Mouse (Mus musculus) cerebellum, adult 18-20 months (tissue): Measurements from ENCODE around the gene Synj2.

Experiments
- DNase-seq, 2 experiments: peaks; one replicate each; pipeline ENCODE4 v3.0.0; 2021

Gene Synj2

DNA sequence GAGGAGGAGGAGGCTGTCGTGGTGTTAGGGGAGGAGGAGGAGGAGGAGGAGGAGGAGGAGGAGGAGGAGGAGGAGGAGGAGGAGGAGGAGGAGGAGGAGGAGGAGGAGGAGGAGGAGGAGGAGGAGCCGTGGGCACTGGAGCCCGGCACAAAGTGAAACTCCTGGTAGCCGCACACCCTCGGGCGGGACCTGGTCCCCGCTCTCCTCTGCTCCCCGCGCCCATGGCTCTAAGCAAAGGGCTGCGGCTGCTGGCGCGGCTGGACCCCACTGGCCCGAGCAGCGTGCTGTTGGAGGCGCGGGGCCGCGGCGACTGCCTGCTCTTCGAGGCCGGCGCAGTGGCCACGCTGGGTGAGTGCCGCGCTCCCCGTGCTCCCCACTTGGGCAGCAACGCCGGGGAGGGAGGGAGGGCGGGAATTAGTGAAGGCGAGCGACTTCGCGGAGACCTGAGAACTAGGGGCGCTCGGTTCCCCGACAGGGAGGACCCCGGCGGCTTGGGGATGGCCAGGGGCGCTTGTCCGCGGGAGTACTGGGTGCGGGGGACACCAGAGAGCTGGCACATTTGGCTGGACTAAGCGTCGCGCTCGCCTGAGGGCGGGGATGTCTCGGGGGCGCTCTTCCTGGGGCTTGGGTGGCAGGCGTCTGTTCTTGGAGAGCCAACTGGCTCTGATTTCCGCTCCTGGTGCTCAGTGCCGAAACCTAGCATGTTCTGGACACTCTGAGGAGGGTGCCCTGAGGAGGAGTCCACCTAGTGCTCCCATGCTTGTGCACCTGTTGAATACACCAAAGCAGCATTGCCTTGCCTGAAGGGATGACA lies at the start of gene Synj2:
Synj2 (plus strand) TSS at position 51 of the 814 bp plus-strand sequence.
- peak; percentile 41 to 62 for DNase-seq

DNA sequence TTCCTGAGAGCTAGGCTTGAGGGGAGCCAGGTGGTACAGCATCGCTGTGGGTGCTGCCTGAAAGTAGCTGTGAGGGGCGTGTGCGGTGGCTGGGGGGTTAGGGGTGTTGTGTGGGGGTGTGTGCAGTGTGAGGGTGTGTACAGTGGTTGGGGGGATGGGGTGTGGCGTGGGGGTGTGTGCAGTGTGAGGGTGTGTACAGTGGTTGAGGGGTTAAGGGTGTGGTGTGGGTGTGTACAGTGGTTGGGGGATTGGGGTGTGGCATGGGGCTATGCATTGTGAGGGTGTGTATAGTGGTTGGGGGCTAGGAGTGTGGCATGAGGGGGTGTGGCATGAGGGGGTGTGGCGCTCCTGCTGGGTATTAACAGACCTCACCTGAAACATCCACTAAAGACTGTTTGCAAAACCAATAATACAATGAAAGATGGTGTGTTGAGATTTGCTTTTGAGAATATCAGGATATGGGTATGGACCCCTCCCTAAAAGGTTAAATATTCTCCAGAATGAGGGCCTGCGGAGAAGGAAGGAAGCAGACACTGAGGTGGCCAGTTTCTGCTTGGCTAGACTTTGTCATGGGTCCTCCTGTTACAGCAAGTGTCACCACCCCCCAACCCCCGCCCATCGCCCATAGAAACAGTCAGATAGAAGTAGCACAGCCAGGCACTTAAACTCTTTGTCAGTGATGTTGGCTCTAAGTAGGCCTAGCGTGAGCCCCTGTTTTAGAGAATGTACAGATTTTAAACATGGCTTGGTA lies 49.0 kb upstream of the Synj2 start:
- DNase-seq, result no peak

DNA sequence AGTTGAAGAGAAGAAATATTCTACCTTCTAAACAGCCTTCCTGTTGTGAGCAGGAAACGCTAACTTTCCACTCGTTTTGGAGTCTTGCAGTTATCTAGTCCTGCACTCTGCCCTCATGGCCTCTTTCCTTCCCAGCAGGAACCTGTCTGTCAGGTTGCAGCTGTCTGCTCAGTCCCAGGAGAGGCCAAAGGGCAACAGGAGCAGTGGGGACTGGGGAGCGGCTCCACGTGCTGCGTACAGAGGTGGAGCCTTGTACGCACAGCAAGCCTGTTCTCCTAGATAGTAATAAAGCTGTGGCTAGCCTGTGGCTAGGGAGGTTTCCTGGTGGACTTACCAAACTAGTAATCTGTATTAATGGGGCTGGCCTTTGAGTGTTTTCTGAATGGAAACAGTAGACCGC lies 48.0 kb upstream of the Synj2 start:
- DNase-seq, result no peak

DNA sequence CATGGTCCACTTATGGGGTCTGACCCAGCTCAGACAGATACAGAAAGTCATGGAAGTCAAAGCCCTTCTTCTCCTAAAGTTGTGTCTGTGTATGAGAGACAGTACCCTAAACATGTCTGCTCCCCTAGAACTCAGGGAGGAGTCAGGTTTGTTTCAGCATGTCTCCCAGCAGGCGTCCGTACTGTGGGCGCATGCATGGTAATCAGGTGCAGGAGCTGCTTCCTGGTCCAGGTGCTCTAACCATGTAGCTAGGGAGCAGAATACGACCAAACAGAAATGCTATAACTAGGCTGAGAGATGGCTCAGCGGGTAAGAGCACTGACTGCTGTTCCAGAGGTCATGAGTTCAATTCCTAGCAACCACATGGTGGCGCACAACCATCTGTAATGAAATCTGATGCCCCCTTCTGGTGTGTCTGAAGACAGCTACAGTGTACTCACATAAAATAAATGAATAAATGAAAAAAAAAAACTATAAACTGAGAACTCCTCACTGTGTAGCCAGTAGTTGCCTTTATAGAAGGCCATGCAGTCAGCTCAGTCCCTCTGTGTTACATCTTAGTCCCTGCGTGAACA lies 47.4 kb upstream of the Synj2 start:
- DNase-seq, result no peak

DNA sequence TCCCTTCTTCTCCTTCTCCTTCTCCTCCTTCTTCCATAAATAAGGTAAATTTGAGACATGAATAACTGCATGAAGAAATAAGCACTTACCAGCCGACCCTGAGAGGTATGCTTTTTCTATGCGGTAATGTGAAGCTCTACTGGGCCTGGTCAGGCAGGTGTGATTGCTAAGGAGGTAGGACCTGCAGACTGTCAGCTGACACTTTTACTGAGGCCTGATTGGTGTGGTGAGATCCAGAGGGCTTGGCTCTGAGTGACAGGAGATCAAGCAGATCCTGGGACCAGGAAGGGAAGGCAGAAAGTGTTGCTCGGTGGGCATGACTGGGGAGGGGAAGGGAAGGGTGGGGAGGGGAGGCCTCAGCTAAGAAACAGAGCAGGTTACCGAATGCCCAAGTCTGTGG lies 45.0 kb upstream of the Synj2 start:
- no peak for DNase-seq

DNA sequence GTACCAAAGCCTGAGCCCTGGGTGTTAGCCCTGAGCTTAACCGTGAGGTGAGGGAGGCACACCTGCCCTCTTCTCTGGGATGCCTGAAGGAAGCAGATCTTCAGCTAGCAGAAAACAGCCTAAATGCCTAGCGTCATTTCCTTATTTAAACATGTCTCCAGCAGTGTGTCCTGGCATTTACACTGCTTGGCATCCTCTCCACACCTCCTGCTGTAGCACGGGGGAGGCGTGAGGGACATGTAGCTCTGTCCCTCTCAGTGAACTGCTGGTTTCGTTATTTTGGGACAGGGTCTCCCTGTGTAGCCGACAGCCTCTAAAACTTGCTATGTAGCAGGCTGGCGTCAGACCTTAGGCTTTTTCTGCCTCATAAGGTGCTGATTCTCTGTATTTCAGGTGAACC lies 44.5 kb upstream of the Synj2 start:
- peak; percentile 21 to 25 for DNase-seq

DNA sequence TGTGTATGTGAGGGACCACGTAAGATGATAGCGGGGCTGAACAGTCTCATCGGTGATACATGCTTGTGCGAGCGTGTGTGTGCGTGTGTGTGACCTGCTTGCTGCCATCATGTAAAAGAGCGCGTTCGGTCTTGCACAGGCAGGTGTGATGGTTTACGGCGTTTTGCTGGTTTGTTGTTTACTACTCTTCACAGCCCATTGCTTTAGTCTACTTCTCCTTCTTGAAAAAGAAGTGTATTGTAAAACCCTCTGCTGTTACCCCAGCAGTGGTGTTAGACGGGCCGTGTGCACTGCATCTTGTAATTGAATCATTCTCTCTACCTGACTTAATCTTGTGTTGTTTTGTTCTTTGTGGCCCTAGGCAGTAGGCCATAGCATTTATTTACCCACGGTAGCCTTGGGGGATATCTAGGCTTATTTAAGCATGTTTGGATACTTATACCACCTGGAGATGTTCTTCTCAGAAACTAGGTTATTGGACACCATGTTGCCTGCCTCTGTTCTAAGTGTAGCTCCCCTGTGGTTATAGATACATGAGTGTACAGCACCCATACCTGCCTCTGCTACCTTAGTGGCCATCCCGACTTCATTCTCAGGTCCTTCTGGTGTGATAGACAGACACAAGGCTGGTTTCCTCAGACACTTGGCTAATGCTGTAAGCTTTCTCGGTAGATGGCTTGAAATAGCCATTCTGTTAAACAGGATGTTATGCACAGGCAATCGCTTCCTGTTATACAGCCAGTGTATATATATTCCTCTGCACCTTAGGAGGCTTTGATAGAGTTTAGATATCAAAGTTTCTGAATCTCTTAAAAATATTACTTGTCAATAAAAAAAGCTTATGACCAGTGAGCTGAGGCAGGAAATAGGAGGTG lies 43.5 kb upstream of the Synj2 start:
- DNase-seq, result no peak

DNA sequence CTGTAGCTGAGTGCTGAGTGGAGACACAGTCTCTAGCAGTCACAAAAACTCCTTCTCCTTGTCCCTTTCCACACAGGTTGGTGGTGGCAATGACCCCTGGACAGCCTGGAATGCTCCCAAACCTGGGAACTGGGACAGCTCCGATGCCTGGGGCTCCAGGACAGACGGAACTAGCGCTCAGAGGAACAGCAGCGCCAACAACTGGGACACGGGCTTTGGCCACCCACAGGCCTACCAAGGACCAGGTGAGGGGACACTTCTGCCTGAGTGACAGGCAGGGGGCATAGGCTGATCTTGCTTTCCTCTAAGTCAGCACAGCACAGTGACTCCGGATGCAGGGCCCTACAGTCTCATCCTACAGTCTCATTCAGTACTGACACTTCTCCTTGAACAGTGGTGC lies 41.8 kb upstream of the Synj2 start:
- no peak for DNase-seq

DNA sequence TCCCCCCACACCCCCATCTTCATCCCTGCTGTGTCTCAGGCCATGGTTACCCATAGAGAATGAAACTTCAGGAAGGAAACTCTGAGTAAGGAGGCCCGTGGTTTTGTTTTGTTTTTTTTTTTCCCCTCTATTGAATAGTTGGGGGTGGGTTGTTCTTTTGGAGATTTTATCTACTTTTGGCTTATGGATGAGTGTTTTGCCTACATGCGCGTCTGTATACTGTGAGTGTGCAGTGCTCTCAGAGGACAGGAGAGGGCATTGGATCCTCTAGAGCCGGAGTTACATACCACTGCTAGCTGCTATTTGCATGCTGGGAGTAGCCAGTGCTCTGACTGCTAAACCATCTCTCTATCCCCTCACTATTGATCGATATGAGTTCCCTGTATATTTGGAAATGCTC lies 39.7 kb upstream of the Synj2 start:
- no peak for DNase-seq

DNA sequence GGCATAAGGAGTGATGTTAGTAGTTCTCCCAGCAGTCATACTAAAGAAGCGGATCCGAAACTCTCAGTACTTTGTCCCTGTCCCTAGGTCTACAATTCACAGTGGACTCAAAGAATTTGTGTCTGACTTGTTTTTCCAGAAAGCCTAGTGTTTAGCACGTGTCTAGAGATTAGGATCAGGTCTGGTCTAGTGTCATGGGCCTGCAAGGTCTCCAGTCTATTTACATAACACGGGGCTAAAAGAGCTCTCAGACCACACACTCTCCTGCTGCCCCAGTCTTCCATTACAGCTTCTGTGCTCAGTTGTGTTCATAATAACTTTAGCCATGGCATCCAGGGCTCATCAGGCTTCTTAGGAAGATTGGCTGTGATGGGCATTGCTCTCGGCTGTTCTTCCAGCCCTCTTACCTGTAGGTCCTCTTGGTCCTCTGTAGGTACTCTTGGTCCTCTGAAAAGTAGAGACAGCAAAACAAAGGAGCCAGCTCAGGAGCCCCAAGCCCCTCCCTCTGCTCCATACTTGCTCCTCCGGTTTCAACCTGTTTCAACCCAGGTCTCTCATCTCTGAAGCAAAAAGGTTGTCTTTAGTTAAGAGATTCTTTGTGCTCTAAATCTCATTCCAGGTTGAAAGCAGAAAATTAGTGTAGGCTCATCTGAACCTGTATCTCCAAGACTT lies 37.3 kb upstream of the Synj2 start:
- no peak for DNase-seq

DNA sequence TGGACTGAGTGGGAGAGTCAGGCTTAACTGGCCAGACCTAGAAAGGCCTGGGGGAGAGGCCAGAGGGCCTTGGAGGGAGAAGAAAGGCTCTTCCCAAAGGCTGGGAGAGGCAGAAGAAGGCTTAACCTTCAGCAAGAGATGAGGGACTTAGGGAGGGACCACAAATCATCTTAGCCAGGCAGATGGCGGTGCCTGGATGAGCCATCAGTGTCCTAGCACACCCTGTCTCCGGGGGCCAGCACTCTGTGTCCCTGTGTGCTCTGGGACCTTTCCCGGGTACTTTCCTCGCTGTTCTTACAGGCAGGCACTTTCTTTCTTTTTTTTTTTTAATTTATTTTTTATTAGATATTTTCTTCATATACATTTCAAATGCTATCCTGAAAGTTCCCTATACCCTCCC lies 31.4 kb upstream of the Synj2 start:
- DNase-seq, result no peak

DNA sequence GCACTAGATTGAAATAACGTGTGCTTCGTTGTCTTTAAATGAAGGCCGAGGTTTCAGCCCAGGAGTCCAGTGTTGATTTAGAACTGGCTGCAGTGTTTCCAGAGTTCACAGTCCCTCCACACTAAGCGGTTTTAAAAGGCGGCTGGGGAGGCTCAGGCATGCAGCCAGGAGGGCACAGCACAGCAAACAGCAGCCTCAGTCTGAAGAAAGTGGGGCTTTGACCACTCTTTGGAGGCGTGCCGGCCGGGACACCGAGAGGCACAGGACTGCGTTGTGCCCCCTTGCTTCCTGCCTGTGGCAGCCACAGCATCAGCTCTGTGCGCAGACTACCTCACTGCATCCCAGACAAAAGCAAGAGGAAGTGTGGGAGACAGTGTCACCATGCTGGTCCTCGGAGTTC lies 29.5 kb upstream of the Synj2 start:
- DNase-seq, result peak; percentile 27 to 28

DNA sequence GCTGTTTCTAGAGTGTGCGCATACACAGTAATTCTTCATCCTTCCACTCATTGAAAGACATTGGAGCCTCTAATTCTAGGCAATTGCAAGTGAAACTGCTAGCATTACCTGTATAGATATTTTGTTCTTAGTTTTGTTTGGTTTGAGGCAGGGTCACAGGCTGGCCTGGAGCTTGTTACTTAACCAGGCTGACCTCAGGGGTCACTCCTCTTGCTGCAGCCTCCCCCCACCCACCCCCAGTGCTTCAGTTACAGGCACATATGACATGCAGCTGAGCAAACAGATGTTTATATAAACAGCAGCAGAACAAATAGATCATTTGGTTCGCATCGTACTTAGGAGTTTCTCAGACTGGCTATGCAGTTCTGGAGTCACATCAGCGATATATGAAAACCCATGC lies 28.3 kb upstream of the Synj2 start:
- DNase-seq, result no peak

DNA sequence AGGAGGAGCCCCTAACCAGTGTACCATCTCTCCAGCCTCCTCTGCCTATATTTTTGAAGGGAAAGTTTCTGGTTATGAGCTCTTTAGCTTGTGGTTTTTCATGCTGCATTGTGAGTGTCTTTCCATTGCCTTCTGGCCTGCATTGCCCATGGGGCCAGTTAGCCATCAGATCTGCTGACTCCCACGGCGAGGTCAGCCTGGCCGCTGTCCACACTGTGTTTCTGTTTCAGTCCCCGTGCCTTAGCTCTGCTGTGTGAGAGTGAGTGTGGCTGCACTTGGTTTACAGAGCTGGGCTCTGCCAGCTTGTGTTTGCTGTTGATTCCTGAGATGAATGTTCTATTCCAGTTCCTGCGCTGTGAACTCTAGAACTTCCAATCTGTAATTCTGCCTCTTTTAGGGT lies 26.9 kb upstream of the Synj2 start:
- no peak for DNase-seq

DNA sequence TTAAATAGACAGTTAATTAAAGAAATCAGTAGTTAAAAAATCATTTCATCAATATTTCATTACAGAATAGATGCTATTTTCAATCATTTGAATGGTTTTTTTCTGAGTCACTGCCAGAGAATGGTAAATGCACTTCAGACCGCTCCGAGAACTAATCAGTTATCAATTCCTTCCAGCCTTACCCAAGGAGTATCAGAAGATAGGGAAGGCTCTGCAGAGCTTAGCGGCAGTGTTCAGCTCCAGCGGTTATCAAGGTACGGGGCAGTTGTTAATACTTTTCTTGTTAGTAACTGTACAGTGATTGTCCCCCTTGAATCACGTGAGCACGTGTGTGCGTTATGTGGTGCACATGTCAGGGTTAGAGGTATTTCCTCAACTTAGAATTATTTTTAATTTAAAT lies 19.1 kb upstream of the Synj2 start:
- DNase-seq, result no peak

DNA sequence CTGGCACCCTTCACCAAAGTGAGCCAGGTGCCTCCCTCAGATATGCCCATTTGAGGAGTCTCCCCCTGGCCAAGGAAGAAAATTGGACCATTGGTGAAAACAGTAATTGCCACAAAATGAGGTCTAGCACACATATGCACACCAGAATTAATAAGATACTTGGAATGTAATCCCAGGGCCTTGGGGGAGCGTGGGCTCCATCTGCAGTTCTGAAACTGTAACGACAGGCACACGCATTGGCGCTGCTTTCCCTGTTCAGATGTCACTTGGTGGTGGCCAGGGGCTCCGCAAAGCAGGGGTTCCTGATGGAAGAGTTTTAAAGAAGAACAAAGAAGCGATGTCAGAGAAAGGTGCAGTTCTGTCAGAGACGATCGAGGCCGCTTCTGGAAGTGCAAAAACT lies 17.8 kb upstream of the Synj2 start:
- peak; percentile 19 to 36 for DNase-seq

DNA sequence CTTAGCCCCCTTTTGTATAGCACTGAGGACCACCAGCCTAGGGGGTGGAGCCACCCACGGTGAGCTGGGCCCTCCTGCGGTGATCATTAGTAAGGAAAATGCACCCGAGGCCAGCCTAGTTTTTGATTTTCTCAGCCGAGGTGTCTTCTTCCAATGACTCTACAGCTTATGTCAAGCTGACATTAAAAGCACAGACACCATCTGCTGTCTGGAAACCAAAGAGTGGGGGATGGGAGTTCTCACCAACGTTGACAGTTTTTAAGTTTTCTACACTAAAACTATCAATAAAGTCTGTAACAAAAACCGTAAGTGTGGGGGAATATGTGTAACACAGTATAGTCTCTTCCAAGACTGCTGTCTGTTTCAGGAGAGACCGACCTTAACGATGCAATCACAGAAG lies 16.8 kb upstream of the Synj2 start:
- DNase-seq, result no peak

DNA sequence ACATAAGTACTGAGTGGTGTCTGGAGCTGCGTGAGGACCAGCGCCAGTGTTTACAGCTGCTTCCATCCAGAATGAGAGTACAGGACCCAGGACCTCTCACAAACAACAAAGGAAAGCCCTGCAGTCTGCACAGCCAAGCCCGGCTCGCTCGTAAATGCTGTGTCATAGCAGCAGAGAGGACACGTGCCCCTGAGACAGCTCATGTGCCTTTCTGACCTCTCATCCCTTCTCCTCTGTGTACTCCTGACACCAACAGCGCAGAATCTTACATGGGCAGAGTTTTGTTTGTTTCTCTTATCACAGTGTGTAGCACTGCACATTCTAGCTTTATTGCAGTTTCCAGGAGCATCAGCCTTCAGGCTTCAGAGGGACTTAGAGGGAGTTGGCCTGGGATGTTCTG lies 14.4 kb upstream of the Synj2 start:
- no peak for DNase-seq

DNA sequence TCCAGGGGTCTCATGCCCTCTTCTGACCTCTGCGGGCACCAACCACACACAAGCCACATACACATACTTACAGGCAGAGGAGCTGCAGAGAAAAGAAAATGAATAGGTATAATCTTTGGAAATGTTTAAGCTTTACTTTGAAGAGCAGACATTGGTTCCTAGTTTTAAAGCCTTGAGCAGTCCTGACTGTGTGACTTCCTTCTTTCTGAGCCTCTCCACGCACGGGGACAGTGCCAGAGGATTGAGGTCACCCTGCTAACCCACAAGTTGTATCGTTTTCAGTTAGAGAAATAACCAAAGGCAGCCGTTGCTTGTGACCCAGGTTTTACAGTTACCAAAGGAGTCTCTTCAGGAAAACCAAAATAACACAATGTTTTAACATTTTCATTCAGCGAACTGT lies 12.0 kb upstream of the Synj2 start:
- no peak for DNase-seq

DNA sequence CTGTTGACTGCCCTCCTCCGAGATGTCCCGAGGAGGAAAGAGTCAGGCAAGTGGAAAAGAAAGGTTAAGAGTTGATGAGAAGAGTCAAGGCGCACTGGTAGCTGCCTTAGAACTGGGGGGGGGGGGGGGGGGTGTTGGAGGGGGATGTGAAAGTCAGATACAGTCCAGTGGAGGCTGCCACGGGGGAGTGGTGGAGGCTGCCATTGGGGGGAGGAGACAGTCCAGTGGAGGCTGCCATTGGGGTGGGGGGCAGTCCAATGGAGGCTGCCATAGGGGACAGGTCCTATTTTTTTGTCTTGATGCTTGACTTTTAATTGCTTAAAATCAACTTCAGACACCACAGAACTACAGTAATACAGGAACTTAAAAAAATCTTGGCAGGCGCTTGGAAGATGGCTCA lies 8.9 kb upstream of the Synj2 start:
- no peak for DNase-seq

DNA sequence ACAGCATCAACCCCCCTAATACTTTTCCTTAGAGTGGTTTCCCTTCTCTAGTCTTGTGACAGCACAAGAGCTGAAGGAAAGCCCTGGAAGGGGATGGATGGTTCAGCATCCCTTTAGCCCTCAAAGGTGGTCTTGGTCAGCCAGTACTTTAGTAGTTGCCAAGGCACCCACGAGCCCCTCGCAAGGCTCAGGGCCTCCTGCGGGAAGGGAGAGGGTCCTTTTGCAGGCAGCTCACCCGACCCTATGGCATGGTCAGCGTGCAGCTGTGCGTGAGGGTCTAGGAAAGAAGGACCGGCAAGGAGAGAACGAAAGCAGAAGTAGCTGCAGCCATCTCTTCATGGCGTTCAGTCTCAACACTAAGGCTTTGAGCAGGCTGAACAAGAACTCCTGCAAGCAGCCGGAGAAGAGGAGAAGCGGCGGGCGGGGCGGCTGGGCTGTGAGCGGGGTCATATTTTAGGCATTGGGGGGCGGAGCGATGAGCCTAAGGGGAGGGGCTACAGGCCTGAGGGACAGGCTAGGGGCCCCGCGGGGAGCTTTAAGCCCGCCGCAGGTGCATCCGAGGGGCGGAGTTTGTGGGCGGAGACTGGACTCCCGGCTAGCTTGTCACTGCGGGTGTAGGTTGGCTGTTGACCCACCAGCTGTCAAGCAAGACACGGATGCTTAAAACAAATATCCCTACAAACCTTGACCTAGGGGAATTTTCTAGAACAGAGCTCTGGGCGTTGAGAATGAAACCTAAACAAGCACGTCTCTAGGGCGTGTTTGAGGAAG lies 6.3 kb upstream of the Synj2 start:
- DNase-seq, result peak; percentile 70 to 77

DNA sequence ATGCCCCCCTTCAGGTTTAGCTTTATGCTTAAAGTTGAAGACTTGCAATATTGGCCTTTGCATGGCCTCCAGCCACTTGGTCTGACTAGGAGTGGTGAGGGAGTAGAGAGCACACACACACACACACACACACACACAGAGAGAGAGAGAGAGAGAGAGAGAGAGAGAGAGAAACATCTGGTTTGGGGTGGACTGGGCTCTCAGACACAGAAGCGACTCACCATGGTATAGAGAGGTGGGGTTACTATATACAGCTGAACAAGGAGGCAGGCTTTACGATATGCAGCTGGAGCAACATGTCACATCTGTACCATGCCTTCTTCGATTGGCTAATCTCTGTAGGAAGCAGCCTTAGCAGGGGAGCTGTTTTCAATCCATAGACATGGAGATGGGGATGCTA lies 5.4 kb upstream of the Synj2 start:
- DNase-seq, result no peak
